Mouse (Mus musculus) hindbrain, embryonic 14.5 days (tissue): ENCODE results near the gene Lrig1. TPM values are rescaled to one million over a fixed set of nuclear protein-coding genes. Genes with fewer than 3 reads are reported as not detected.
A peak's percentile ranks its signal among the peaks of the same experiment; 100 is the strongest.

Experiments
- ATAC-seq: fragments of 200-750 bp; cut with Nextera tagmentation; 2 replicates; pipeline ENCODE4 v1.8.0; 2017; ENCODE audit warnings: moderate number of reproducible peaks, mild to moderate bottlenecking, moderate TSS enrichment, moderate library complexity; ENCODE audit not compliant: low FRiP score
- DNase-seq: peaks from one replicate; pipeline ENCODE4 v3.0.0-alpha.2; 2015; ENCODE audit warnings: low spot score
- H3K27ac ChIP-seq: fragments of 300-500 bp; sonication (generic); 2 replicates; pipeline ENCODE4 v1.5.1; 2014; ENCODE audit warnings: mild to moderate bottlenecking, moderate library complexity
- H3K27me3 ChIP-seq: fragments of 300-500 bp; sonication (generic); 2 replicates; pipeline ENCODE4 v1.6.1; 2014; ENCODE audit warnings: mild to moderate bottlenecking, low read length, mixed read lengths; ENCODE audit not compliant: control insufficient read depth, insufficient read depth
- H3K36me3 ChIP-seq: fragments of 300-500 bp; sonication (generic); replicated peaks from 2 replicates; pipeline ENCODE4 v1.6.1; 2014; ENCODE audit not compliant: control insufficient read depth, insufficient read depth
- H3K4me1 ChIP-seq: fragments of 300-500 bp; sonication (generic); replicated peaks from 2 replicates; pipeline ENCODE4 v1.6.1; 2014; ENCODE audit warnings: antibody characterized with exemption, low read length, mixed read lengths; ENCODE audit not compliant: control insufficient read depth, insufficient read depth
- H3K4me2 ChIP-seq: fragments of 300-500 bp; sonication (generic); replicated peaks from 2 replicates; pipeline ENCODE4 v1.6.1; 2014; ENCODE audit warnings: mild to moderate bottlenecking, moderate library complexity
- H3K4me3 ChIP-seq: fragments of 300-500 bp; sonication (generic); replicated peaks from 2 replicates; pipeline ENCODE4 v1.5.1; 2014; ENCODE audit warnings: mild to moderate bottlenecking, low read length
- H3K9ac ChIP-seq: fragments of 300-500 bp; sonication (generic); 2 replicates; pipeline ENCODE4 v1.6.1; 2014
- H3K9me3 ChIP-seq: fragments of 300-500 bp; sonication (generic); 2 replicates; pipeline ENCODE4 v1.6.1; 2016; ENCODE audit warnings: low read length; ENCODE audit not compliant: control insufficient read depth
- WGBS: fragments of 180-500 bp; shearing (Covaris S2); extraction: QIAGEN DNeasy Blood & Tissue Kit; methylation state at CpG from one replicate; pipeline ENCODE4 v1.1.7; 2014; 5-methylcytosine and 5-hydroxymethylcytosine counted together
- polyA plus RNA-seq: library from polyadenylated mRNA; unstranded; fragments of >200 nt; fragmentation: Nextera tagmentation; extraction: Ambion mirVana; gene quantifications from 2 replicates; pipeline ENCODE4 v1.2.1, GENCODE M21; 2014

The Lrig1 gene
- polyA plus RNA-seq, 1 experiment from 2014 or later, result 22.3 TPM

- WGBS, result 29% methylated on average over 13 of the region's 13 CpGs
- Histone ChIP-seq H3K27ac (no peak overlapping the region; the same call in 1 of the 2 replicates), H3K27me3 (no peaks in the 10 kb centered on the region), H3K36me3 (no peaks in the 10 kb centered on the region), H3K4me2 (peak overlapping the region; percentile 10; the same call in 1 of the 2 replicates), H3K4me3 (no peak overlapping the region), H3K9ac (no peak overlapping the region), H3K4me1 (peaks cover 9% of the 10 kb centered on the region), H3K9me3 (no peaks in the 10 kb centered on the region)
- no peak for DNase-seq
- no peak for ATAC-seq
Measured at GRCm38 (mm10) chr6:94668204-94668863, 31.6 kb downstream of the Lrig1 start.

- peaks cover 9% of the 10 kb centered on the region for H3K4me1 ChIP-seq
- no peak overlapping the region; the same call in 1 of the 2 replicates for H3K27ac ChIP-seq
- H3K4me3 ChIP-seq, result no peak overlapping the region
- no peak for ATAC-seq
- DNase-seq, result no peak
- H3K27me3 ChIP-seq, result no peaks in the 10 kb centered on the region
- no peak overlapping the region for H3K9ac ChIP-seq
- H3K36me3 ChIP-seq, result no peaks in the 10 kb centered on the region
- H3K4me2 ChIP-seq, result no peak overlapping the region
- WGBS, result 75% methylated on average over 4 of the region's 4 CpGs
- no peaks in the 10 kb centered on the region for H3K9me3 ChIP-seq
Measured at GRCm38 (mm10) chr6:94667131-94667530, 32.8 kb downstream of the Lrig1 start.

- Histone ChIP-seq H3K36me3 (no peaks in the 10 kb centered on the region), H3K4me3 (no peak overlapping the region), H3K27me3 (no peaks in the 10 kb centered on the region), H3K27ac (no peak overlapping the region; the same call in 1 of the 2 replicates), H3K4me1 (peaks cover 9% of the 10 kb centered on the region), H3K4me2 (no peak overlapping the region), H3K9ac (no peak overlapping the region), H3K9me3 (no peaks in the 10 kb centered on the region)
- DNase-seq, result no peak
- no peak for ATAC-seq
- 69% methylated on average over 7 of the region's 7 CpGs for WGBS
Measured at GRCm38 (mm10) chr6:94666432-94667119, 33.4 kb downstream of the Lrig1 start.

- H3K9ac ChIP-seq, result no peak overlapping the region
- no peak overlapping the region for H3K4me2 ChIP-seq
- no peak overlapping the region for H3K27ac ChIP-seq
- no peaks in the 10 kb centered on the region for H3K27me3 ChIP-seq
- no peaks in the 10 kb centered on the region for H3K9me3 ChIP-seq
- no peak overlapping the region for H3K4me3 ChIP-seq
- 67% methylated on average over 1 of the region's 1 CpGs for WGBS
- ATAC-seq (0 out of 2 replicates have a peak, but pooled peaks have one; percentile 37), DNase-seq (no peak)
- no peaks in the 10 kb centered on the region for H3K36me3 ChIP-seq
- peaks cover 9% of the 10 kb centered on the region for H3K4me1 ChIP-seq
Measured at GRCm38 (mm10) chr6:94665677-94666076, 34.3 kb downstream of the Lrig1 start.

GRCm38 (mm10) chr6:94665248-94665647, 34.7 kb downstream of the Lrig1 start:
- no peak overlapping the region for H3K4me2 ChIP-seq
- 81% methylated on average over 7 of the region's 7 CpGs for WGBS
- ATAC-seq, result no peak

GRCm38 (mm10) chr6:94664000-94664399, 36.0 kb downstream of the Lrig1 start:
- Histone ChIP-seq H3K27ac (no peak overlapping the region), H3K4me2 (no peak overlapping the region), H3K9ac (no peak overlapping the region), H3K4me1 (peaks cover 9% of the 10 kb centered on the region), H3K27me3 (no peaks in the 10 kb centered on the region), H3K4me3 (no peak overlapping the region), H3K9me3 (no peaks in the 10 kb centered on the region), H3K36me3 (no peaks in the 10 kb centered on the region)
- 81% methylated on average over 6 of the region's 6 CpGs for WGBS
- ATAC-seq, result no peak
- no peak for DNase-seq

More at GRCm38 (mm10) chr6:94665248-94665647, 34.7 kb downstream of the Lrig1 start:
- no peak for DNase-seq
- Histone ChIP-seq H3K36me3 (no peaks in the 10 kb centered on the region), H3K4me1 (peaks cover 9% of the 10 kb centered on the region), H3K27ac (no peak overlapping the region), H3K9me3 (no peaks in the 10 kb centered on the region), H3K9ac (no peak overlapping the region), H3K4me3 (no peak overlapping the region), H3K27me3 (no peaks in the 10 kb centered on the region)

- WGBS, result 86% methylated on average over 9 of the region's 9 CpGs
Measured at GRCm38 (mm10) chr6:94661923-94662322, 38.0 kb downstream of the Lrig1 start.

GRCm38 (mm10) chr6:94661321-94661720, 38.6 kb downstream of the Lrig1 start:
- Histone ChIP-seq H3K9me3 (no peaks in the 10 kb centered on the region), H3K27me3 (no peaks in the 10 kb centered on the region), H3K9ac (no peak overlapping the region), H3K36me3 (no peaks in the 10 kb centered on the region), H3K27ac (no peak overlapping the region), H3K4me1 (peaks cover 12% of the 10 kb centered on the region; the same call in 1 of the 2 replicates), H3K4me2 (no peak overlapping the region), H3K4me3 (no peak overlapping the region)
- no peak for DNase-seq
- no peak for ATAC-seq
- 96% methylated on average over 8 of the region's 8 CpGs for WGBS

More at GRCm38 (mm10) chr6:94661923-94662322, 38.0 kb downstream of the Lrig1 start:
- ATAC-seq, result no peak
- Histone ChIP-seq H3K4me3 (no peak overlapping the region), H3K36me3 (no peaks in the 10 kb centered on the region), H3K9ac (no peak overlapping the region), H3K9me3 (no peaks in the 10 kb centered on the region), H3K4me1 (peaks cover 9% of the 10 kb centered on the region; the same call in 1 of the 2 replicates), H3K27me3 (no peaks in the 10 kb centered on the region), H3K4me2 (no peak overlapping the region), H3K27ac (no peak overlapping the region)
- no peak for DNase-seq

GRCm38 (mm10) chr6:94659886-94660333, 40.0 kb downstream of the Lrig1 start:
- no peak for DNase-seq
- Histone ChIP-seq H3K9me3 (no peaks in the 10 kb centered on the region), H3K36me3 (no peaks in the 10 kb centered on the region), H3K27me3 (no peaks in the 10 kb centered on the region), H3K9ac (no peak overlapping the region), H3K4me2 (no peak overlapping the region), H3K4me1 (peaks cover 15% of the 10 kb centered on the region; the same call in 1 of the 2 replicates), H3K4me3 (no peak overlapping the region), H3K27ac (no peak overlapping the region)
- WGBS, result 73% methylated on average over 4 of the region's 4 CpGs
- ATAC-seq, result no peak
